In the genomic region with DNA sequence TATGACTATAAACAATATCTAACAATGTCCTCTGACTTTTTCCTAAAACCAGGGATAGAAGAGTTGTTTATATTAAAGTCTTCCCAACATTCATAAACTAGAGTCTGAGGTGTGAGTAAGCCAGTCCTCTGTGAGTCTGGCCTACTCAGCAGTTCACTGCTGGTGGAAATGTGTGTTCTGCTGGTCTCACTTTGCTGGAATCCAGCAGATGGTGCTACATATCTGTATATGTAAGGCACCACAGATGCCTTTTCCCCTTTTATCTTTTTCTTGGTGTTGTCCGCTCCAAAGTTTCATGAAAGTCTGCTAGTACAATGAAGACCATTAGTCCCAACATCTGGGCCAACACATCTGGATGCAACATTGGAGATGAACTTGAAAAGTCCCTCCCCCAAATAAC, we compare ENCODE assay signal across 15 mouse cellular contexts. TPM values are rescaled to one million over a fixed set of nuclear protein-coding genes. Genes with fewer than 3 reads are reported as not detected.
A peak's percentile ranks its signal among the peaks of the same experiment; 100 is the strongest.
DNase-seq lines count a peak whose midpoint lies in the region; ATAC-seq and TF ChIP-seq lines count a peak whose summit lies in the region.
"Had no signal": no experiment of that assay in that cellular context is flagged by ENCODE, and none has a peak within 500 bp of the region (broad histone marks: within the 10 kb centered on the region; RNA-seq: fewer than 3 reads in every experiment).

No protein-coding gene starts in this region.

- DNase-seq in forebrain, postnatal 0 days = peak; percentile 43
- DNase-seq in layer of hippocampus, adult 2 months (ENCODE audit: low spot score in 2 of 2) = peak; percentile 20 to 34
- DNase-seq in layer of hippocampus, postnatal 25 days (ENCODE audit: extremely low spot score in 1 of 2, low spot score in 1 of 2) = no peak
- peak; percentile 9 for DNase-seq in right cerebral cortex, adult 18-20 months
- no peak for DNase-seq in right cerebral cortex, postnatal 4 days
- DNase-seq in stomach, postnatal 0 days (ENCODE audit: low spot score) = no peak
- no peak for DNase-seq in liver, embryonic 11.5 days (ENCODE audit: low spot score)
- DNase-seq: adrenal gland, postnatal 25 days; cerebellum, adult 18-20 months; heart, postnatal 10 days; kidney, adult 18-20 months; thymus, postnatal 14 days had no signal

- no peak for TF ChIP-seq EP300 in stomach, postnatal 0 days (optimal IDR thresholded peaks at IDR 0.05)

- no peaks in the 10 kb centered on the region for H3K9me3 ChIP-seq in forebrain, postnatal 0 days (ENCODE audit: low read length)
- no peaks in the 10 kb centered on the region for H3K9me3 ChIP-seq in forebrain, embryonic 15.5 days
- H3K9me3 ChIP-seq in stomach, postnatal 0 days (ENCODE audit: control insufficient read depth, low read length) = no peaks in the 10 kb centered on the region
- H3K9me3 ChIP-seq in liver, embryonic 11.5 days (ENCODE audit: control insufficient read depth, low read length) = no peaks in the 10 kb centered on the region

- no peaks in the 10 kb centered on the region for H3K27me3 ChIP-seq in forebrain, postnatal 0 days (ENCODE audit: insufficient read depth, low read length)
- no peaks in the 10 kb centered on the region for H3K27me3 ChIP-seq in forebrain, embryonic 15.5 days
- H3K27me3 ChIP-seq in stomach, postnatal 0 days (ENCODE audit: control insufficient read depth, insufficient read depth, low read length) = no peaks in the 10 kb centered on the region
- H3K27me3 ChIP-seq in liver, embryonic 11.5 days (replicated peaks; ENCODE audit: control insufficient read depth, insufficient read depth, low read length) = no peaks in the 10 kb centered on the region

- no peak overlapping the region for H3K4me2 ChIP-seq in forebrain, postnatal 0 days (ENCODE audit: low read depth)
- no peak overlapping the region for H3K4me2 ChIP-seq in forebrain, embryonic 15.5 days (replicated peaks)
- H3K4me2 ChIP-seq in stomach, postnatal 0 days (replicated peaks; ENCODE audit: low read depth) = no peak overlapping the region
- H3K4me2 ChIP-seq in liver, embryonic 11.5 days = no peak overlapping the region

- no peak overlapping the region for H3K9ac ChIP-seq in forebrain, postnatal 0 days
- H3K9ac ChIP-seq in forebrain, embryonic 15.5 days (replicated peaks) = no peak overlapping the region
- H3K9ac ChIP-seq in stomach, postnatal 0 days (ENCODE audit: low read length) = no peak overlapping the region
- H3K9ac ChIP-seq in liver, embryonic 11.5 days (ENCODE audit: low read depth, low read length) = no peak overlapping the region

- H3K4me1 ChIP-seq in forebrain, postnatal 0 days (ENCODE audit: insufficient read depth) = no peaks in the 10 kb centered on the region
- H3K4me1 ChIP-seq in forebrain, embryonic 15.5 days = no peaks in the 10 kb centered on the region
- H3K4me1 ChIP-seq in stomach, postnatal 0 days (replicated peaks; ENCODE audit: control insufficient read depth, insufficient read depth) = no peaks in the 10 kb centered on the region
- no peaks in the 10 kb centered on the region for H3K4me1 ChIP-seq in liver, embryonic 11.5 days (replicated peaks; ENCODE audit: control insufficient read depth, insufficient read depth, low read length)

- no peak overlapping the region for H3K4me3 ChIP-seq in forebrain, postnatal 0 days (ENCODE audit: low read depth, low read length)
- H3K4me3 ChIP-seq in forebrain, embryonic 15.5 days = no peak overlapping the region
- H3K4me3 ChIP-seq in layer of hippocampus, adult 2 months = no peak overlapping the region
- H3K4me3 ChIP-seq in stomach, postnatal 0 days (ENCODE audit: low read depth, low read length) = no peak overlapping the region
- no peak overlapping the region for H3K4me3 ChIP-seq in liver, embryonic 11.5 days (ENCODE audit: low read depth, low read length)

- no peak overlapping the region for H3K27ac ChIP-seq in forebrain, postnatal 0 days (ENCODE audit: low read depth, low read length)
- H3K27ac ChIP-seq in forebrain, embryonic 15.5 days (replicated peaks) = no peak overlapping the region
- no peak overlapping the region for H3K27ac ChIP-seq in layer of hippocampus, adult 2 months
- H3K27ac ChIP-seq in stomach, postnatal 0 days (replicated peaks) = no peak overlapping the region
- no peak overlapping the region for H3K27ac ChIP-seq in liver, embryonic 11.5 days (ENCODE audit: low read depth, low read length)

- no peaks in the 10 kb centered on the region for H3K36me3 ChIP-seq in forebrain, postnatal 0 days (ENCODE audit: insufficient read depth)
- no peaks in the 10 kb centered on the region for H3K36me3 ChIP-seq in forebrain, embryonic 15.5 days
- no peaks in the 10 kb centered on the region for H3K36me3 ChIP-seq in stomach, postnatal 0 days (ENCODE audit: control insufficient read depth, insufficient read depth, low read length)
- no peaks in the 10 kb centered on the region for H3K36me3 ChIP-seq in liver, embryonic 11.5 days (ENCODE audit: control insufficient read depth, insufficient read depth, low read length)

- peak; percentile 70 for TF ChIP-seq CTCF in forebrain, postnatal 0 days (IDR thresholded peaks at IDR 0.05; ENCODE audit: low read depth)
- TF ChIP-seq CTCF in layer of hippocampus, adult 2 months (conservative IDR thresholded peaks at IDR 0.05) = peak; percentile 82
- peak; percentile 65 for TF ChIP-seq CTCF in stomach, postnatal 0 days (IDR thresholded peaks at IDR 0.05; ENCODE audit: low read depth)

- 56% methylated on average over 1 of the region's 1 CpGs for WGBS in forebrain, postnatal 0 days
- 50% methylated on average over 1 of the region's 1 CpGs for WGBS in forebrain, embryonic 15.5 days
- WGBS in stomach, postnatal 0 days = 58% methylated on average over 1 of the region's 1 CpGs
- 40% methylated on average over 1 of the region's 1 CpGs for WGBS in liver, embryonic 11.5 days

- peak; percentile 70; the same call in 1 of the 2 replicates for ATAC-seq in forebrain, postnatal 0 days
- ATAC-seq in forebrain, embryonic 15.5 days (replicated peaks) = no peak
- no peak for ATAC-seq in stomach, postnatal 0 days (ENCODE audit: low FRiP score, low TSS enrichment)
- ATAC-seq in liver, embryonic 11.5 days (replicated peaks; ENCODE audit: low FRiP score) = no peak
- ATAC-seq: forebrain, embryonic 16.5 days had no signal

RNA-seq across cellular contexts. Expression of a gene that starts 9.0 kb away (rescaled TPM):
- total RNA-seq in forebrain, postnatal 0 days (2014; rRNA removed) = 26.7 and 32.2 TPM in 2 replicates
- 10.1 and 12.9 TPM in 2 replicates for polyA plus RNA-seq in forebrain, postnatal 0 days (2015; fragmentation: Nextera tagmentation; extraction: Ambion mirVana)
- 11.4 and 15.1 TPM in 2 replicates for polyA plus RNA-seq in forebrain, embryonic 15.5 days (2015; fragmentation: Nextera tagmentation; extraction: Ambion mirVana)
- 10 to 100 TPM; 28.2 to 32.0 TPM for total RNA-seq in layer of hippocampus, adult 2 months (2021)
- 10 to 100 TPM; 20.9 to 36.2 TPM for total RNA-seq in layer of hippocampus, postnatal 25 days (2021)
- polyA plus RNA-seq in stomach, postnatal 0 days (2015; fragmentation: Nextera tagmentation; extraction: Ambion mirVana) = 0.65 and 0.80 TPM in 2 replicates
- 1.5 and 2.9 TPM in 2 replicates for polyA plus RNA-seq in liver, embryonic 11.5 days (2014; fragmentation: Nextera tagmentation; extraction: Ambion mirVana)
- total RNA-seq: megakaryocyte, adult 5-6 weeks had no signal

RNA-seq across cellular contexts. Expression of a gene that starts 53.4 kb away (rescaled TPM):
- total RNA-seq in forebrain, postnatal 0 days (2014; rRNA removed) = 50.0 and 50.6 TPM in 2 replicates
- polyA plus RNA-seq in forebrain, postnatal 0 days (2015; fragmentation: Nextera tagmentation; extraction: Ambion mirVana) = 36.8 and 43.7 TPM in 2 replicates
- 73.3 and 79.6 TPM in 2 replicates for polyA plus RNA-seq in forebrain, embryonic 15.5 days (2015; fragmentation: Nextera tagmentation; extraction: Ambion mirVana)
- total RNA-seq in layer of hippocampus, adult 2 months (2021) = 100 to 1,000 TPM in 1 of 2 experiments, 10 to 100 TPM in 1; 80.7 to 101 TPM
- total RNA-seq in layer of hippocampus, postnatal 25 days (2021) = 10 to 100 TPM; 68.1 to 94.9 TPM
- polyA plus RNA-seq in stomach, postnatal 0 days (2015; fragmentation: Nextera tagmentation; extraction: Ambion mirVana) = 30.9 and 31.4 TPM in 2 replicates
- 47.8 and 48.4 TPM in 2 replicates for polyA plus RNA-seq in liver, embryonic 11.5 days (2014; fragmentation: Nextera tagmentation; extraction: Ambion mirVana)

Comparison
In these comparisons a context has a peak if more than half of its experiments do, and no peak if none do; other contexts are left out.
1. DNase-seq: peak in forebrain, postnatal 0 days (single experiment), layer of hippocampus, adult 2 months (2 of 2) and right cerebral cortex, adult 18-20 months (single experiment); none in layer of hippocampus, postnatal 25 days (0 of 2), right cerebral cortex, postnatal 4 days (single experiment), stomach, postnatal 0 days (single experiment) and liver, embryonic 11.5 days (single experiment).
2. Peak in every context shown above with its lines, with median percentiles within 50 percentile points of each other: CTCF ChIP-seq.